Mouse (Mus musculus): ENCODE measurements around the gene Ptgr1. TPM values are rescaled to one million over a fixed set of nuclear protein-coding genes. Genes with fewer than 3 reads are reported as not detected.
A peak's percentile ranks its signal among the peaks of the same experiment; 100 is the strongest.

Ptgr1 gene
- total and polyA plus RNA-seq, 3 experiments: 11.7 to 20.6 TPM; not detected in 1

DNA sequence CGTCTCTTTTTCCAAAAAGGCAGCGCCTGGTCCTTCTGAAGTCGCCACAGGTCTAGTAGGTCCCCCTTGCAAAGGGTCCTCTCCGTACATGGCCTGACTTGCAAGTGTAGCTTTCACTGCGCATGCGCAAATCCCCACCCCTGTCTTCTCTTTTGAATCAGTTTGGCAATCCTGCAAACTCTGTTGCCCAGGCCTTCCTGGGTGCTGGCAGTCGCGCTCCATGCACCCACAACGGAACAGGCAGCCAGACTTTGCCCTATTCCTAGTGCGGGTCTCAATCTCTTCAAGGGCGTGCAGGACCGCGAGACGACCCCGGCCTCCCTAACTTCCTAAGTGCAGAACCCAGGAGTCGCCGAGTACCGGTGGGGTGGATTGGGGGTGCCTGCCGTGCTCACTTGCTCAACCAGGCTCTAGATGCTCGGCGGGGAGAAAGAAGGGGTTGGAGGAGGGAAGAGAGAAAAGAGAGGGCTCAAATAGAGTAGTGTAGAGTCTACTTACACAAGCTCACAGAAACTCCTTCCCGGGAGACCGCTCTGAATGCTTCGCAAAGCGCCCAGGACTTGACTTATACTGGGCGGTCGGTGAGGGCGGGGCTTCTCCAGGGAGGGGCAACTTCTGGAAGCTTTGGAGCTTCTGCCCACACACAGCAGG lies at the start of gene Ptgr1 (continued):
- no peak for TF ChIP-seq CTCF (IDR thresholded peaks at IDR 0.05 in 2 of 3, conservative IDR thresholded peaks at IDR 0.05 in 1 of 3; ENCODE audit: control insufficient read depth in 1 of 3, insufficient read depth in 1 of 3, low read depth in 2 of 3, low read length in 3 of 3, poor library complexity in 1 of 3, severe bottlenecking in 1 of 3)
- TF ChIP-seq TAL1 (IDR thresholded peaks at IDR 0.05; ENCODE audit: low read length): no peak
- no peak for TF ChIP-seq SIN3A (IDR thresholded peaks at IDR 0.05; ENCODE audit: low read length)
- peak; percentile 62 to 64; a peak in 3 of 4 replicates for TF ChIP-seq POLR2A (IDR thresholded peaks at IDR 0.05; ENCODE audit: control insufficient read depth in 1 of 2, insufficient read depth in 1 of 2, low read depth in 1 of 2, low read length in 2 of 2, poor library complexity in 1 of 2)

DNA sequence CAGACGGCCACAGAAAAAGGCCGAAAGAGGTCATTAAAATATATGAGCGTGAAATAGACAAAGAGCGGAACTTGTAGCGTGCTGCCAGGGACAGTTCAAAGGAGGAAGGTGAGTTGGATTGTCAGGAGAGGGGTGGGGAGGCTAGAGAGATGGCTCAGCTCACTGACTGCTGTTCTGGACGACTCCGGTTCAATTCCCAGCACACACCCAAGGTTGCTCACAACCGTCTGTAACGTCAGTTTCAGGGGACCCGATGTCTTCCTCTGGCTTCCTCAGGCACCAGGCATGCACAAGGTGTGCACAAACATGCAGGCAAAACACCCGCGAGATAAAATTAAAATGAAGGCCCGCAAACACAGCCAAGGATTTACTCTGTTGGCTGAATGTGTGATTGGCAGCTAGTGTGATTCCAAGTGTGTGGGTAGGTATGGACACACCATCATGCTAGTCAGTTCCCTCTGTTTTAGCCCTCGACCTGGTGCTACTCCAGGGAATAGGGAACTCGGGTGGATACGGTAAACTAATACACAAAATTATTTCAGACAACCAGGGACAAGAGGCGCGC lies 48.9 kb upstream of the Ptgr1 start:
- Histone ChIP-seq H3K4me1 (ENCODE audit: control insufficient read depth in 1 of 2, insufficient read depth in 2 of 2, low read length in 2 of 2) (peaks cover 3 to 13% of the 10 kb centered on the region in 2 experiments), H3K36me3 (ENCODE audit: control insufficient read depth in 1 of 2, insufficient read depth in 2 of 2, low read length in 2 of 2) (peaks cover 0 to 14% of the 10 kb centered on the region in 2 experiments; a peak in 2 of 4 replicates), H3K9me3 (replicated peaks; ENCODE audit: insufficient read depth, low read length) (no peaks in the 10 kb centered on the region), H3K4me3 (ENCODE audit: control insufficient read depth in 1 of 2, insufficient read depth in 1 of 2, low read depth in 2 of 2, low read length in 2 of 2) (peak overlapping the region; percentile 79 to 85), H3K27ac (ENCODE audit: control insufficient read depth, low read depth, low read length) (peak overlapping the region; percentile 63), H3K27me3 (ENCODE audit: control insufficient read depth in 1 of 2, insufficient read depth in 2 of 2, low read length in 2 of 2) (no peaks in the 10 kb centered on the region), H3K9ac (ENCODE audit: control insufficient read depth, low read depth, low read length, poor library complexity, severe bottlenecking) (peak overlapping the region; percentile 85), H3K79me2 (ENCODE audit: control insufficient read depth, insufficient read depth, low read length, poor library complexity) (peaks cover 11% of the 10 kb centered on the region)
- peak; percentile 73 for DNase-seq (ENCODE audit: low read depth, low spot score)
- TF ChIP-seq POLR2AphosphoS5 (IDR thresholded peaks at IDR 0.05; ENCODE audit: borderline replicate concordance, low read depth, low read length) (no peak), SIN3A (IDR thresholded peaks at IDR 0.05; ENCODE audit: low read length) (no peak; the same call in 1 of the 2 replicates), TBP (IDR thresholded peaks at IDR 0.05; ENCODE audit: low read depth, low read length) (no peak), EP300 (IDR thresholded peaks at IDR 0.05; ENCODE audit: low read depth in 1 of 2, low read length in 2 of 2) (0 out of 4 replicates have a peak, but pooled peaks of 1 of the 2 experiments have one; percentile 33), MAZ (IDR thresholded peaks at IDR 0.05; ENCODE audit: low read depth, low read length) (0 out of 2 replicates have a peak, but pooled peaks have one; percentile 64), USF2 (IDR thresholded peaks at IDR 0.05; ENCODE audit: borderline replicate concordance in 1 of 2, insufficient read depth in 1 of 2, low read depth in 1 of 2, low read length in 2 of 2) (no peak), ZKSCAN1 (IDR thresholded peaks at IDR 0.05; ENCODE audit: low read depth, low read length) (no peak), E2F4 (IDR thresholded peaks at IDR 0.05; ENCODE audit: borderline replicate concordance, low read depth, low read length) (no peak), CHD2 (IDR thresholded peaks at IDR 0.05; ENCODE audit: low read length) (no peak), USF1 (IDR thresholded peaks at IDR 0.05; ENCODE audit: low read depth, low read length) (no peak), TAL1 (IDR thresholded peaks at IDR 0.05; ENCODE audit: low read length) (no peak), MYC (IDR thresholded peaks at IDR 0.05; ENCODE audit: low read depth, low read length) (no peak), ZC3H11A (IDR thresholded peaks at IDR 0.05; ENCODE audit: low read depth, low read length) (no peak), MAX (IDR thresholded peaks at IDR 0.05; ENCODE audit: low read length) (0 out of 2 replicates have a peak, but pooled peaks have one; percentile 28), HCFC1 (IDR thresholded peaks at IDR 0.05; ENCODE audit: low read depth, low read length) (0 out of 2 replicates have a peak, but pooled peaks have one; percentile 18), MEF2A (IDR thresholded peaks at IDR 0.05; ENCODE audit: extremely low read depth, insufficient replicate concordance, low read depth, low read length, poor library complexity, severe bottlenecking) (no peak), TCF12 (IDR thresholded peaks at IDR 0.05; ENCODE audit: low read depth, low read length) (no peak), RAD21 (IDR thresholded peaks at IDR 0.05; ENCODE audit: low read depth, low read length) (no peak), NELFE (IDR thresholded peaks at IDR 0.05; ENCODE audit: low read depth, low read length) (no peak), MYB (IDR thresholded peaks at IDR 0.05; ENCODE audit: low read depth, low read length) (no peak)
